Mouse (Mus musculus): ENCODE data around the gene Pde11a.

GRCm38 (mm10) chr2:75953320-75953719 is 385.3 kb downstream of the Pde11a start:
- TF ChIP-seq POLR2A (IDR thresholded peaks at IDR 0.05; ENCODE audit: borderline replicate concordance, extremely low read depth, low read depth, low read length): no peak
- TF ChIP-seq CTCF (IDR thresholded peaks at IDR 0.05; ENCODE audit: insufficient read depth, low read length): no peak
